Mouse (Mus musculus) forebrain, postnatal 0 days (tissue): ENCODE results near the gene Desi1. TPM values are rescaled to one million over a fixed set of nuclear protein-coding genes. Genes with fewer than 3 reads are reported as not detected.

Experiments used
- ATAC-seq: fragments of 200-750 bp; cut with Nextera tagmentation; 2 replicates; pipeline ENCODE4 v1.8.0; 2017; ENCODE audit warnings: mild to moderate bottlenecking, moderate library complexity
- DNase-seq: peaks from one replicate; pipeline ENCODE4 v3.0.0-alpha.2; 2015
- H3K27ac ChIP-seq: fragments of 300-500 bp; sonication (generic); 2 replicates; pipeline ENCODE4 v1.5.1; 2014; ENCODE audit warnings: low read depth, mild to moderate bottlenecking, antibody characterized with exemption, low read length, moderate library complexity, mixed read lengths
- H3K27me3 ChIP-seq: fragments of 300-500 bp; sonication (generic); 2 replicates; pipeline ENCODE4 v1.6.1; 2014; ENCODE audit warnings: mild to moderate bottlenecking, low read length, mixed read lengths; ENCODE audit not compliant: insufficient read depth
- H3K36me3 ChIP-seq: fragments of 300-500 bp; sonication (generic); 2 replicates; pipeline ENCODE4 v1.6.1; 2014; ENCODE audit warnings: mild to moderate bottlenecking, moderate library complexity; ENCODE audit not compliant: insufficient read depth
- H3K4me1 ChIP-seq: fragments of 300-500 bp; sonication (generic); 2 replicates; pipeline ENCODE4 v1.6.1; 2014; ENCODE audit warnings: antibody characterized with exemption; ENCODE audit not compliant: insufficient read depth
- H3K4me2 ChIP-seq: fragments of 300-500 bp; sonication (generic); 2 replicates; pipeline ENCODE4 v1.6.1; 2014; ENCODE audit warnings: low read depth, mild to moderate bottlenecking, moderate library complexity
- H3K4me3 ChIP-seq: fragments of 300-500 bp; sonication (generic); 2 replicates; pipeline ENCODE4 v1.5.1; 2014; ENCODE audit warnings: low read depth, low read length, mixed read lengths
- H3K9ac ChIP-seq: fragments of 300-500 bp; sonication (generic); 2 replicates; pipeline ENCODE4 v1.6.1; 2014; ENCODE audit warnings: mild to moderate bottlenecking
- H3K9me3 ChIP-seq: fragments of 300-500 bp; sonication (generic); 2 replicates; pipeline ENCODE4 v1.6.1; 2016; ENCODE audit warnings: low read length
- CTCF ChIP-seq: sonication (generic); IDR thresholded peaks from 2 replicates; pipeline ENCODE4 v1.5.1; 2016; ENCODE audit warnings: antibody characterized with exemption, control low read depth, low read depth
- WGBS: fragments of 180-500 bp; shearing (Covaris S2); extraction: QIAGEN DNeasy Blood & Tissue Kit; methylation state at CpG from one replicate; pipeline ENCODE4 v1.1.7; 2014; 5-methylcytosine and 5-hydroxymethylcytosine counted together
- polyA plus RNA-seq: library from polyadenylated mRNA; unstranded; fragments of >200 nt; fragmentation: Nextera tagmentation; extraction: Ambion mirVana; gene quantifications from 2 replicates; pipeline ENCODE4 v1.2.1, GENCODE M21; 2015
- total RNA-seq: library from RNA; depleted of rRNA; stranded (reverse); fragments of >200 nt; gene quantifications from 2 replicates; pipeline ENCODE4 v1.2.3, GENCODE M21; 2014; rRNA removed

Desi1 gene
- total and polyA plus RNA-seq, 2 experiments from 2014 or later, result 21.2 to 40.1 TPM

GRCm38 (mm10) chr15:81952310-81952709 is 81.4 kb downstream of the Desi1 start:
- Histone ChIP-seq H3K9ac (no peak overlapping the region), H3K27me3 (no peaks in the 10 kb centered on the region), H3K36me3 (peaks cover 76% of the 10 kb centered on the region), H3K4me1 (no peaks in the 10 kb centered on the region), H3K9me3 (no peaks in the 10 kb centered on the region), H3K4me3 (no peak overlapping the region), H3K27ac (no peak overlapping the region), H3K4me2 (no peak overlapping the region)
- TF ChIP-seq CTCF, result peak; percentile 30
- no peak for ATAC-seq
- DNase-seq, result no peak
- 81% methylated on average over 4 of the region's 4 CpGs for WGBS

- Histone ChIP-seq H3K9me3 (no peaks in the 10 kb centered on the region), H3K27ac (no peak overlapping the region), H3K9ac (no peak overlapping the region), H3K4me1 (no peaks in the 10 kb centered on the region), H3K4me2 (no peak overlapping the region), H3K36me3 (peaks cover 85% of the 10 kb centered on the region), H3K27me3 (no peaks in the 10 kb centered on the region), H3K4me3 (no peak overlapping the region)
- no peak for DNase-seq
- WGBS, result 90% methylated on average over 9 of the region's 9 CpGs
- no peak for ATAC-seq
- TF ChIP-seq CTCF, result no peak
Observed at GRCm38 (mm10) chr15:81951159-81951558, 82.5 kb downstream of the Desi1 start.

- TF ChIP-seq CTCF, result no peak
- no peaks in the 10 kb centered on the region for H3K4me1 ChIP-seq
- H3K4me2 ChIP-seq, result no peak overlapping the region
- DNase-seq (no peak), ATAC-seq (no peak)
- H3K27ac ChIP-seq, result no peak overlapping the region
- H3K27me3 ChIP-seq, result no peaks in the 10 kb centered on the region
- no peak overlapping the region for H3K9ac ChIP-seq
- no peaks in the 10 kb centered on the region for H3K9me3 ChIP-seq
- 87% methylated on average over 5 of the region's 5 CpGs for WGBS
- peaks cover 83% of the 10 kb centered on the region for H3K36me3 ChIP-seq
- H3K4me3 ChIP-seq, result no peak overlapping the region
Observed at GRCm38 (mm10) chr15:81950716-81951115, 82.9 kb downstream of the Desi1 start.

GRCm38 (mm10) chr15:81949476-81950131 is 84.1 kb downstream of the Desi1 start:
- Histone ChIP-seq H3K27ac (no peak overlapping the region), H3K36me3 (peaks cover 72% of the 10 kb centered on the region), H3K4me2 (no peak overlapping the region), H3K9ac (no peak overlapping the region), H3K4me3 (no peak overlapping the region), H3K4me1 (no peaks in the 10 kb centered on the region), H3K27me3 (no peaks in the 10 kb centered on the region), H3K9me3 (no peaks in the 10 kb centered on the region)
- DNase-seq, result no peak
- TF ChIP-seq CTCF, result no peak
- 78% methylated on average over 11 of the region's 11 CpGs for WGBS
- ATAC-seq, result no peak

GRCm38 (mm10) chr15:81949076-81949475 is 84.6 kb downstream of the Desi1 start:
- H3K9me3 ChIP-seq, result no peaks in the 10 kb centered on the region
- peaks cover 67% of the 10 kb centered on the region for H3K36me3 ChIP-seq
- no peak overlapping the region for H3K4me2 ChIP-seq
- no peak overlapping the region for H3K4me3 ChIP-seq
- H3K4me1 ChIP-seq, result no peaks in the 10 kb centered on the region
- ATAC-seq, result no peak
- 85% methylated on average over 10 of the region's 10 CpGs for WGBS
- no peak for DNase-seq
- H3K27me3 ChIP-seq, result no peaks in the 10 kb centered on the region
- H3K27ac ChIP-seq, result no peak overlapping the region
- no peak for TF ChIP-seq CTCF
- H3K9ac ChIP-seq, result no peak overlapping the region

- Histone ChIP-seq H3K27me3 (no peaks in the 10 kb centered on the region), H3K9ac (no peak overlapping the region), H3K9me3 (no peaks in the 10 kb centered on the region), H3K4me3 (no peak overlapping the region), H3K36me3 (peaks cover 24% of the 10 kb centered on the region), H3K4me1 (no peaks in the 10 kb centered on the region), H3K4me2 (no peak overlapping the region), H3K27ac (no peak overlapping the region)
- DNase-seq, result no peak
- ATAC-seq, result peak; percentile 24; the same call in 1 of the 2 replicates
- TF ChIP-seq CTCF, result no peak
- WGBS, result 18% methylated on average over 9 of the region's 9 CpGs
Observed at GRCm38 (mm10) chr15:81943176-81943749, 90.4 kb downstream of the Desi1 start.

Other genes starting within 250 kb of the Desi1 start
- gene Tef, start 231.4 kb downstream of the Desi1 start, total RNA-seq, result 60.2 and 71.8 TPM in 2 replicates
- gene Tef, start 231.4 kb downstream of the Desi1 start, polyA plus RNA-seq, result 21.9 and 27.8 TPM in 2 replicates
- gene Tob2, start 175.1 kb downstream of the Desi1 start, total RNA-seq, result 9.2 and 13.0 TPM in 2 replicates
- gene Tob2, start 175.1 kb downstream of the Desi1 start, polyA plus RNA-seq, result 11.4 TPM in 2 replicates
- 41.5 and 48.5 TPM in 2 replicates for gene Phf5a, start 162.0 kb downstream of the Desi1 start, total RNA-seq
- 107 and 112 TPM in 2 replicates for gene Phf5a, start 162.0 kb downstream of the Desi1 start, polyA plus RNA-seq
- 354 and 357 TPM in 2 replicates for gene Aco2, start 161.6 kb downstream of the Desi1 start, total RNA-seq
- 234 and 251 TPM in 2 replicates for gene Aco2, start 161.6 kb downstream of the Desi1 start, polyA plus RNA-seq
- 52.8 and 62.5 TPM in 2 replicates for gene Polr3h, start 107.6 kb downstream of the Desi1 start, total RNA-seq
- 105 and 113 TPM in 2 replicates for gene Polr3h, start 107.6 kb downstream of the Desi1 start, polyA plus RNA-seq
- 88.9 and 118 TPM in 2 replicates for gene Csdc2, start 97.1 kb downstream of the Desi1 start, total RNA-seq
- 178 and 273 TPM in 2 replicates for gene Csdc2, start 97.1 kb downstream of the Desi1 start, polyA plus RNA-seq
- 162 and 181 TPM in 2 replicates for gene Pmm1, start 72.9 kb downstream of the Desi1 start, total RNA-seq
- gene Pmm1, start 72.9 kb downstream of the Desi1 start, polyA plus RNA-seq, result 132 and 140 TPM in 2 replicates
- gene 1700029P11Rik, start 53.3 kb downstream of the Desi1 start, total RNA-seq, result not detected in 2 replicates
- not detected in 2 replicates for gene 1700029P11Rik, start 53.3 kb downstream of the Desi1 start, polyA plus RNA-seq
- gene Xrcc6, start 46.0 kb downstream of the Desi1 start, total RNA-seq, result 28.4 and 34.8 TPM in 2 replicates
- gene Xrcc6, start 46.0 kb downstream of the Desi1 start, polyA plus RNA-seq, result 25.6 and 29.5 TPM in 2 replicates
- 155 and 174 TPM in 2 replicates for gene Snu13, start 13.7 kb upstream of the Desi1 start, total RNA-seq
- 283 and 337 TPM in 2 replicates for gene Snu13, start 13.7 kb upstream of the Desi1 start, polyA plus RNA-seq
- not detected in 2 replicates for gene 4930407I10Rik, start 25.3 kb upstream of the Desi1 start, total RNA-seq
- gene 4930407I10Rik, start 25.3 kb upstream of the Desi1 start, polyA plus RNA-seq, result not detected in 2 replicates
- gene Mei1, start 36.1 kb upstream of the Desi1 start, total RNA-seq, result 0.10 TPM in 1 of 2 replicates, not detected in the other
- 0.10 and 0.11 TPM in 2 replicates for gene Mei1, start 36.1 kb upstream of the Desi1 start, polyA plus RNA-seq
- gene Ccdc134, start 94.1 kb upstream of the Desi1 start, total RNA-seq, result 13.0 and 14.7 TPM in 2 replicates
- gene Ccdc134, start 94.1 kb upstream of the Desi1 start, polyA plus RNA-seq, result 6.7 and 6.8 TPM in 2 replicates
- gene Srebf2, start 113.3 kb upstream of the Desi1 start, total RNA-seq, result 121 and 171 TPM in 2 replicates
- gene Srebf2, start 113.3 kb upstream of the Desi1 start, polyA plus RNA-seq, result 147 and 193 TPM in 2 replicates
- 4.7 and 6.3 TPM in 2 replicates for gene Shisa8, start 179.0 kb upstream of the Desi1 start, total RNA-seq
- 1.8 and 2.7 TPM in 2 replicates for gene Shisa8, start 179.0 kb upstream of the Desi1 start, polyA plus RNA-seq
- 0.24 and 0.62 TPM in 2 replicates for gene Tnfrsf13c, start 190.5 kb upstream of the Desi1 start, total RNA-seq
- gene Tnfrsf13c, start 190.5 kb upstream of the Desi1 start, polyA plus RNA-seq, result 0.44 and 0.47 TPM in 2 replicates
- 8.9 and 10.0 TPM in 2 replicates for gene Cenpm, start 210.9 kb upstream of the Desi1 start, total RNA-seq
- gene Cenpm, start 210.9 kb upstream of the Desi1 start, polyA plus RNA-seq, result 16.5 and 18.7 TPM in 2 replicates
- gene 1500009C09Rik, start 218.5 kb upstream of the Desi1 start, total RNA-seq, result 119 and 139 TPM in 2 replicates
- gene 1500009C09Rik, start 218.5 kb upstream of the Desi1 start, polyA plus RNA-seq, result 12.5 and 15.6 TPM in 2 replicates
- gene Sept3, start 241.0 kb upstream of the Desi1 start, total RNA-seq, result 550 and 602 TPM in 2 replicates
- gene Sept3, start 241.0 kb upstream of the Desi1 start, polyA plus RNA-seq, result 400 and 449 TPM in 2 replicates